Mouse (Mus musculus): ENCODE data around the gene Rpl7a.
"Not testable (repeated sequence)": the region's sequence is repeated elsewhere in the genome, so short reads cannot be mapped to it uniquely, and the experiment has no call there.

Rpl7a gene

DNA sequence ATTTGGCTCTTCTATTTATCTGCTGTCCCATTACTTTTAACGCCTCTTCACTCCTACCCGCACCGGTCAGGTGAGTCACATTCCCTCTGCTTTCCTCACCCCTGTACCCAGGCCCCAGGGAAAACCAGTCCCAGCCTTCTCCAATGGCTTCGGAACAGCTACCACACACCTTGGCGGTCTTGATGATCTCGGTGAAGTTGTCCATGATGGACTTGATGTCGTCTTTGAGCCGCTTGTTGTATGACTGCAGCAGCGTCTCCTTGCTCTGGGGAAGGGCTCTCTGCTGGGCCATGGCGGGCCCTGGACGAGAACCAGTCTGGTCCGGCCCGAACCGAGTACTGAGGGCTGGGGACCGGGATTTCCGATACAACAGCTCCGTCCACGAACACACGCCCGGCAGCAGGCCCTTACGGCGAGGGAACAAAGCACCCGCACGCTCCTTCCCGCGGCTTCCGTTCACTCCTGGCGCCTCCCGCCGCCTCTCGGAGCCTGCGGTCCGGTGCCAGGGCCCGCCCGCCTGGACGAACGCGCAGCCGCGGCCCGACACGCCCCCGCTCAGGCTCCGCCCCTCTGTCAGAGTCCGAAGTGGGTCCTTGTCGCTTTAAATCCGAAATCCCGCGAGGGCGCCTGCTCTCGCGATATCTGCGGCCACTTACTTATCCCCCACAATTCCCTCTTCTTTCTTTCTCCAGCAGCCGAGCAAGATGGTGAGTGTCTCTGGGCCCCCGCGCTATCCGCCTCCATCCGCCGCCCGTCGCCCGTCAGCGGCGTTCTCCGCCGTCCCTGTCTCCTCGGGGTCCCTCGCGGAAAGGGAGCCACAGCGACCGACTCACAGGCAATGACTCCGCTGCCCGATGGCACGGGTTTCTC lies at the start of gene Rpl7a, which contains the start of gene Med22:
Rpl7a (plus strand) TSS at position 641 of the 870 bp plus-strand sequence.
Med22 (minus strand) TSS at position 554 of the 870 bp plus-strand sequence.
- in situ Hi-C loops (cut with MboI, MseI): loop anchor here in 1 of 2 experiments (25.0 kb wide), 1 partner anchor 1698 kb away; the partner anchor contains the start of genes Fam166a, Nelfb, Stpg3 and Tubb4b

- in situ Hi-C loops (cut with MboI, MseI): no loop called here
Measured at GRCm38 (mm10) chr2:26862856-26863255, 47.7 kb upstream of the Rpl7a start.

GRCm38 (mm10) chr2:26864879-26865278 lies 45.7 kb upstream of the Rpl7a start, which contains the start of gene Abo:
TSS of gene Abo (minus strand) at chr2:26864979.
- in situ Hi-C loops (cut with MboI, MseI): no loop called here

DNA sequence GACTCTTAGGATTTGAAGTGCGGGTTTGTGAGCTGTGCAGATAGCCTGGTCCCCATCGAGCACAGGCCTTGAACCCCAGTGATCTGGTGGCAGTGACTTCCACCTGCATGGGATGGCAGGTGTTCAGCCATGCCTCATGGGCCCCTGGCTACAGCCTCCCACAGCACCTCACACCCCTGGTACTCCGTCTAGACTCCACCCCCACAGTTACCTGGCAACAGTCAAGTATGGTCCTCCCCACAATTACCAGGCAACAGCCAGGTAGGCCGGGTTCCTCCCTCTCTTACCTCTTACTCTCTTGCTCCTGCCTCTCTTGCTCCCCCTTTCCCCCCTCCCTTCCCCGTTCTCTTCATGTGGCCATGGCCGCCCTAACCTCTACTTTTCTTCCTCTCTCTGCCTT lies 39.9 kb upstream of the Rpl7a start:
- in situ Hi-C loops (cut with MboI, MseI): no loop called here

- in situ Hi-C loops (cut with MboI, MseI): no loop called here
Measured at GRCm38 (mm10) chr2:26878571-26878970, 32.0 kb upstream of the Rpl7a start.

DNA sequence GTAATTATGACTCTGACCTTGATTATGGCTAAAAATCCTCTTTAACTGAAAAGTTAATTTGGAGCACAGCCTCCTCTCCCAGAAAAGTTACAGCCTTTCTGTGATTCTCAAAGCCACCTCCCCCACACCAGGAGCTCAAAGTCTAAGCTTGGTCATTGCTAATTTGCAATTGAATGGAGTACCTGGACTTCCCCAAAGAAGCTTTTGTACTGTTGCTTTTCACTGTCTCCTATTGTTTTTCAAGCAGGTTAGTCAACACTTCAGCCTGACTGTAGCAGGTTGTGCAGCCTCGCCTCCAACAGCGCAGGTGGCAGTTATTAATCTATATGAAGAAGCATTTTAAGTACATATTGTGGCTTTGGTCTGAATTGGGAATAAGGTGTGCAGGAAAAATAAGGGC lies 25.0 kb upstream of the Rpl7a start:
- in situ Hi-C loops (cut with MboI, MseI): not testable (repeated sequence)

DNA sequence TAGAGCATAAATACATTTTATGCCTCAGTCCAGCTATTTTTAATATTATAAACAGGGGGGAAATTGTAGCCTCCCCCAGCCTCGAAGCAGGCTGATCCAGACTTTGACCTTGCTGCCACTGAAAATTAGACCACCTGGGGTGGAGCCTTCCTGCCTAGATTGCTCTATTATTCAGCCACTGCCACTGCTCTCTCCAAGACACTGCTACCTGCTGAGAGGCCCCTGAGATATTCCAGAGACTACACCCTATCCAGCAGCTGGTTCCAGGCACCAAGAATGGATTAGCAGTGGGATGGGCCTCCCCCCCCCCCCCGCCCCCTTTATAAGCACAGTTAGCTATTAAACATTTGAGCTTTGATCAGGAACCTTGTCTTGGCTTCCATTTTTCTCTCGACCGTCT lies 24.4 kb upstream of the Rpl7a start:
- in situ Hi-C loops (cut with MboI, MseI): not testable (repeated sequence)

DNA sequence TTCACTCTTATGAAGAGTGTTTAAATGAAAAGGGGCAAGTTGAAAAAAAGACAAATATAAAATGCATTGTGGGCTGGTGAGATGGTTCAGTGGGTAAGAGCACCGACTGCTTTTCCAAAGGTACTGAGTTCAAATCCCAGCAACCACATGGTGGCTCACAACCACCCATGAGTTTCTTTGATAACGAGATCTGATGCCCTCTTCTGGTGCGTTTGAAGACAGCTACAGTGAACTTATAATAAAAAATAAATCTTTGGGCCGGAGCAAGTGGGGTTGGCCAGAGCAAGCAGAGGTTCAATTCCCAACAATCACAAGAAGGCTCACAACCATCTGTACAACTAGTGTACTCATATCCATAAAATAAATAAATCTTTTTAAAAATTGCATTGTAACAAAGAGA lies 14.7 kb upstream of the Rpl7a start:
- in situ Hi-C loops (cut with MboI, MseI): loop anchor here in 1 of 2 experiments (5.0 kb wide), 1 partner anchor 244 kb away; no protein-coding TSS in a partner anchor

DNA sequence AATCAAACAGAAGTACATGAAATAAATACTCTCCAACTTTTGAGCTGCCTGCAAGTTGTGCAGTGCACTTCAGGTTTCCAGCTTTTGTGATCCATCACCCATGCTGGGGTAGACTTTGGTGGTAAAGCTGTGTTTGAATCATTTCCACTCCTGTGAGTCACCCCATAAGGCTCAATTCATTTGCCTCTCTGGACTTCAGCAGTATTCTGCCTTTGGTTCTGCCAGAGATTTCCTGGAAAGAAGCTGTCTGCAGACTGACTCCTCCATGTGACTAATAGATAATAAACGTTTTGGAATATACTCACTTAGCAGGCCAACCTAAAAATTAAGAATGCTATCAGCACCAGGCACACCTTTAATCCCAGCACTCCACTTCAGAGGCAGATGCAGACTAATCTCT lies 9.8 kb upstream of the Rpl7a start:
- in situ Hi-C loops (cut with MboI, MseI): loop anchor here (5.0 to 25.0 kb wide), 3 partner anchors 62 to 1688 kb away; partner anchors contain the start of genes Fam166a (in 1 of the 2), Nelfb (in 1 of the 2), Rexo4 (in 1 of the 2) and Stpg3 (in 1 of the 2)

DNA sequence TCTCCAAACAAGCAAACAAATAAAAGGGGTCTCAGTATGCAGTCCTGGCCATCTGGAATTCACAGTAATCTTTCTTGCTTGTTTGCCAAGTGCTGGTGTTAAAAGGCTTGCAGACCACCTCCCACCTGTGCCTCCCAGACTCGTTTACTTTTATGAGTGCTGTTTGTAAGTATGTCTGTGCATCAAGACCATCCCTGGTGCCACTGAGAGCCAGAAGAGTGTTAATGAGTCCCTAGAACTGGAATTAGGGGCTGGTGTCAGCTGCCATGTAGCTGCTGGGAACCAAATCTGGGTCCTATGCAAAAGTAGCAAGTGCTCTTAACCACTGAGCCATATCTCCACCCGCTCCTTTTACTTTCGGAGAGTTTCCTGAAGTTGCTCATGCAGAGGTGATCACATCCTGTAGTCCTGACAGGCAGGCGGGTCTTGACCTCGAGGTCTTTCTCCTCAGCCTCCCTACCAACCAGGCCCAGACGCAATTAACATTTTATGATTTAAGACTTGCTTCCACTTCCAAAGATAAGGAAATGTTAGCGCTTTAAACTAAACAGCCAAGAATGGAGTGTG lies 8.6 kb upstream of the Rpl7a start:
- in situ Hi-C loops (cut with MboI, MseI): loop anchor here (5.0 to 25.0 kb wide), 3 partner anchors 60 to 1690 kb away; partner anchors contain the start of genes Fam166a (in 1 of the 2), Nelfb (in 1 of the 2), Rexo4 (in 1 of the 2) and Stpg3 (in 1 of the 2)

DNA sequence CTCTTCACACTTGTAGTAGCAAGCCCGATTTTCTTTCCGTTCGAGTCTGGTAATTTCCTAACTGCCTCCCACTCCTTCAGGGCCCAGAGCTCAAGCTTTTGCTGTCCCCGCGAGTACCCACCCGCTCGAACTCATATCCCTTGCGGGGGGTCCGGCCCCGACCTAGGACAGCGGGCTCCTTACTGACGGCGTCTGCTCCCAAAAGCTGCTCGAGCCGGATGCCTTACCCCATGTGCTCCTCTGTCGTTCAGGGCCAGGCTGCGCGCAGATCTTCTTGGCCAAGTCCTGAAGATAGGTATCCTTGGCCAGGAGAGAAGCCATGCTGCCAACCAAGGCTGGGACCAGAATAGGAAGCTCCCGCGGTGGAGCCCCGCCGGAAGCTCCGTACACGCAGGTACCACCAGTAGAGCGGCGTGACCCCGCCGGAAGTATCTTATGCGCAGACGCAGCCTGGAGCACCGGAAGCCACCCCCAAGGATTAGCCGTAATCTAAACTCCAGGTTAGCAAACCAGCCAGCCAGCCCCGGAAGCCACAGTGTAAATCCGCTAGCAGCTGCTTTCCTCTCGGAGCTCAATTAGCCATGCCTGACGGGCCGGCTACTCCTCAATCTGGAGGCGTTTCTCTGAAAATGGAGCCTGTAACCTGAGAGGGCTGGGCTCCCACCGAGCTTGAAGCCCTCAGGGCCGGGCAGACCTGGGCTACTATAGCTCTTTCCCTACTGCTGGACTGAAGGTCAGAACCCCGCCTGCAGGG lies 7.9 kb upstream of the Rpl7a start, which contains the start of gene Surf6:
Surf6 (minus strand) TSS at position 413 of the 754 bp plus-strand sequence.
- in situ Hi-C loops (cut with MboI, MseI): loop anchor here (5.0 to 25.0 kb wide), 3 partner anchors 60 to 1690 kb away; partner anchors contain the start of genes Fam166a (in 1 of the 2), Nelfb (in 1 of the 2), Rexo4 (in 1 of the 2) and Stpg3 (in 1 of the 2)

DNA sequence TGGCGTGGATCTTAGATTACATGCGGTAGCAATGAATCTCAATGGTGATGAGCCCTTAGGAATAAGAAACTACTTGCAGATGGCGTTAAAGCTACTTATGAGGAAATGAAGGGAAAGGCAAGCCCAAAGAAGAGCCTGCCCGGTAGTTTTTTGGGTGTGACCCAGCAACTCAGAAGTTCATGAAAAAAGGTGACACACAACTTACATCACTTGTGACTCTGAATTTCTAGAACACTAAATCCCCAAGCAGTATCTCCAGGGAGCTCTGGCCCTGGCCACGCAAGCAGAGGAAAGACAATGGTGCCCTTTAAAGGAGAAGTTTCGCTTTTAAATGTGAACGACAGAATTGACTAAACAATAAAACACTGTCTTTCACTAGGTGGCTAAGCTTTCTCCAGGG lies 7.3 kb upstream of the Rpl7a start:
- in situ Hi-C loops (cut with MboI, MseI): loop anchor here (5.0 to 25.0 kb wide), 3 partner anchors 59 to 1691 kb away; partner anchors contain the start of genes Fam166a (in 1 of the 2), Nelfb (in 1 of the 2), Rexo4 (in 1 of the 2) and Stpg3 (in 1 of the 2)

DNA sequence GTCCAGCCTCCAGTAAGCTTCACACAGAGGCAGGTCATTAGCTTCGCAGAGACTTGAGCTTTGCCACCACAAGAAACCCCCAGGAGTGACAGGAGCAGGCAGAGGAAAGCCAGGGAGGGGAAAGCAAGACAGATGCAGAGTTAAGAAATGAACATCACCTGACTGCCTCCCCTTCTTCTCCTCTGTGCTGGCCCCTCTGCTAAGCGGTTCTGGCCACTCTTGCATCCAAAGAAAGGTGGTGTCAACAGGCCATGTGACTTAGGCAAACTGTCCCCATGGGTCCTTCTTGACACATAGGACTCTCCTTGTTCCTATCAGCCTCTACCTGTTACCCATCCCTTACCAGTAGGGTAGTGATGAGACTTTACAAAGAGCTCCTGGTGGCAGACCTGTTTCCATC lies 4.6 kb upstream of the Rpl7a start:
- in situ Hi-C loops (cut with MboI, MseI): loop anchor here (5.0 to 25.0 kb wide), 2 partner anchors 464 to 1694 kb away; partner anchors contain the start of genes Fam166a (in 1 of the 2), Nelfb (in 1 of the 2), Stpg3 (in 1 of the 2) and Tubb4b (in 1 of the 2)

DNA sequence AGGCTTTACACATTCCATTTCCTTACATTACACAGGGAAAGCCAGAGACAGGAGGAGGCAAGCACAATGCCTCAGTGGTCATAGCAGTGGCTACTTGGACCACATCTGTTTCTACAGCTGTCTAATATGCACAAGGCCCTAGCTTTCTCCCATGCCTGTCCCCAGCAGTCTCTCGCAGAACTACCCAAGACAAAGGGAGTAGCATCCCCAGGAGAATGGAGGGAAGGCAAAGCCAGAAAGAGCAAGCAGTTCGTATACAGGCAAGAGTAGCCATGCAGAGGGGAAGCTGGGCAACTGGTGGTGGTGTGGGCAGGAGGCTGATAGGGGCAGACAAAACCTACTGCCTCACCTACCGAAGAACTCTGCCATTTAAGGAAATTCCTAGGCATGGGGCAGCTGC lies 4.1 kb upstream of the Rpl7a start:
- in situ Hi-C loops (cut with MboI, MseI): loop anchor here (5.0 to 25.0 kb wide), 2 partner anchors 464 to 1694 kb away; partner anchors contain the start of genes Fam166a (in 1 of the 2), Nelfb (in 1 of the 2), Stpg3 (in 1 of the 2) and Tubb4b (in 1 of the 2)

- in situ Hi-C loops (cut with MboI, MseI): loop anchor here (5.0 to 25.0 kb wide), 2 partner anchors 465 to 1695 kb away; partner anchors contain the start of genes Fam166a (in 1 of the 2), Nelfb (in 1 of the 2), Stpg3 (in 1 of the 2) and Tubb4b (in 1 of the 2)
Measured at GRCm38 (mm10) chr2:26907109-26907508, 3.5 kb upstream of the Rpl7a start.

DNA sequence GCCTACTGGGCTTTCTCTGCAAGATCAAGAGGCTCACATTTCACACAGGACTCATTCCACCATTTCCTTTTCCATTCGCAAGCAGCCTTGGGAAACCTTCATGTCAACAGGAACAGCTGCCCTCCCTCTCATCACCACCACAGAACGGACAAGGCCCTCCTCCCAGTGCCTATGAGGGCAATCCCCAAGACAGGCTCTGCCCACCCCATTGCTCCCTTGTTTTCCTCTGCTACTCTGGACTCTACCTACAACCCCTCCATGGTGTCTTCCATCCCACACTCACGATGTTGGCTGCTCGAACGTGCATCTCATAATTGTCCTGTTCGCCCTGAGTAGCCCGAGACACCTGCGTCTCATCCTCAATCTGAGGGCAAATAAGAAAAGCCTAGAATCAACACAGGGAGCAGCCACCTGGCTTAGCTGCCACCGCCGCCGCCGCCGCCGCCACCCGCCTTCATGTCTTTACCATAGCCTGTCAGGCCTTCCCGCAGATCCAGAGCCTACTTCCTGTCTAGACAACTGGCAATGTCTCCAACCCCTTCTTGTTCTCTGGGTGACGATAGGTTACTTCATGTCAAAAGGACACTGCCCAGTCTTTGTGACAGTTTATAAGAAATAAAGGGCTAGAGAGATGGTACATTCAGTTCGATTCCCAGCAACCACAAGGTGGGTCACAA lies 1.7 kb upstream of the Rpl7a start:
- in situ Hi-C loops (cut with MboI, MseI): loop anchor here (5.0 to 25.0 kb wide), 2 partner anchors 467 to 1697 kb away; partner anchors contain the start of genes Fam166a (in 1 of the 2), Nelfb (in 1 of the 2), Stpg3 (in 1 of the 2) and Tubb4b (in 1 of the 2)

- in situ Hi-C loops (cut with MboI, MseI): loop anchor here (5.0 to 25.0 kb wide), 2 partner anchors 467 to 1697 kb away; partner anchors contain the start of genes Fam166a (in 1 of the 2), Nelfb (in 1 of the 2), Stpg3 (in 1 of the 2) and Tubb4b (in 1 of the 2)
Measured at GRCm38 (mm10) chr2:26909387-26909784, 1.2 kb upstream of the Rpl7a start.

DNA sequence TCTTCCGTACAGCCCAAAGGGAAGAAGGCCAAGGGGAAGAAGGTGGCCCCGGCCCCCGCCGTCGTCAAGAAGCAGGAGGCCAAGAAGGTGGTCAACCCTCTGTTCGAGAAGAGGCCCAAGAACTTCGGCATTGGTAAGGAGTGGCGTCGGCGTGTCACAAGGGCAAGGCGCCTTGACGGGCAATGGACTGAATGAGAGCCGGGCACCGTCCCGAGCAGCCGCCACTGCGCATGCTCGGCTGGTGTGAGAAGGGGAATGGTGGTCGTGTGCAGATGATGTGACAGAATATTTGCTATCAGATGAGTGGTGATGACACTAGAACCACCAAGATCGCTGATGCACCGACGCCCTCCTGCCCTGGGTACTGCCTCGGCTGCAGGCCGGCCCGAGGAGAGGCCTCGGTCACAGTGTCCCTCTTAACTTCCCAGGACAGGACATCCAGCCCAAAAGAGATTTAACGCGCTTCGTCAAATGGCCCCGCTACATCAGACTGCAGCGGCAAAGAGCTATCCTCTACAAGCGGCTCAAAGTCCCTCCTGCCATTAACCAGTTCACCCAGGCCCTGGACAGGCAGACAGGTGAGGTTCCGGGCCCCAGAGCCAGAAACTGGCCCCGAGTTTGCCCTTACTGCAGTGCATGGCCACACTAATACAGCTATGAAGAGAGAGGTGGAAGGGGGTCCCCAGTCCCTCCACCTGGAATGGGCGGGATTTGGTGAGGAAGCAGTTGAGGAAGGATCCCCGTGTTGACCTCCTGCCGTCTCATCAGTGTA lies 616 bp downstream of the Rpl7a start:
- in situ Hi-C loops (cut with MboI, MseI): loop anchor here in 1 of 2 experiments (25.0 kb wide), 1 partner anchor 1699 kb away; the partner anchor contains the start of genes Fam166a, Nelfb, Stpg3 and Tubb4b
